Mouse (Mus musculus): Measurements from ENCODE around the gene Jmjd7.

GRCm38 (mm10) chr2:120066224-120066623 lies 38.9 kb downstream of the Jmjd7 start:
- TF ChIP-seq ZC3H11A (IDR thresholded peaks at IDR 0.05; ENCODE audit: borderline replicate concordance, low read depth, low read length) (no peak), HCFC1 (IDR thresholded peaks at IDR 0.05; ENCODE audit: borderline replicate concordance, insufficient read depth, low read length) (no peak), ZNF384 (IDR thresholded peaks at IDR 0.05; ENCODE audit: low read depth, low read length) (no peak)

Measured in ES-E14 (cell line).